Mouse (Mus musculus) lung, adult 18-20 months (tissue): ENCODE data around the gene Anks3.

Source experiments
- DNase-seq, 2 experiments: peaks; one replicate each; pipeline ENCODE4 v3.0.0; 2022; ENCODE audit warnings: mixed read lengths in 2 of 2

Anks3 gene

DNA sequence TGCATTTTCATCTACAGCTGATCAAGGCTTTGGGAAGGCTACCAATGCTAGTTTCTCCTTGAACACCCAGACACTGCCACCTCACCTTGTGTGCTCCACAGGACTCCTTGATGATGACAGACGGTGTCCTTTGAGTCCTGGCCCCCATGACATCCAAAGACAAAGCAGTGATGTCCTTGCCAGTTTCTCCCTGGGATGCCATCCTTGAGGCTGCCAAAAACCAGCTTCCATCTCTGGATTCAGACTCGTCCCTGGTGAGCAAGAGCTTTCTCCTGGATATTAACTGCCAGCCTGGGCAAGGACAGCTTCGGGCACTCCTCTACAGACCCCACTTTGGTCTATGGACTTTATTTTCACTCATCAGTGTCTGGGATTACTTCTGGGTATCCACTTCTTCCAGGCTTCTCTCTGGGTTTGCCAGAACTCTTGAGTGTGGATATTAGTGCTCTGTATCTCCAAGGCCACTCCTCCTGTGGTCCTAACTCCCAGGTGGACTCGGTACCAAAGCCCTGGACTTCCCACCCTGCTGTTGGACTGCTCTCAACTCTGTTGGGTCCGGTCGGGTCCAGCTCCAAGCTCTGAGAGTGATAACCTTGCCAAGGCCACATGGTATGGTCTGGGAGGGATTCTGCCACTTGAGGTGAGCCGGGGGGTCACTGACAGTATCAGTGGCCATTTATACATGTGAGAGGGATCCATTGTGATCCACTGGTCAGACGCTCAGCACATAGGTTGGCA, 1.6 kb upstream of the Anks3 start:
- no peak for DNase-seq

- DNase-seq, result peak in 1 of 2 experiments; percentile 28
Observed at GRCm38 (mm10) chr16:4964731-4965391, 856 bp upstream of the Anks3 start.

GRCm38 (mm10) chr16:4963346-4963745, 659 bp downstream of the Anks3 start:
- DNase-seq, result no peak

GRCm38 (mm10) chr16:4960260-4960659, 3.7 kb downstream of the Anks3 start:
- DNase-seq, result no peak

DNA sequence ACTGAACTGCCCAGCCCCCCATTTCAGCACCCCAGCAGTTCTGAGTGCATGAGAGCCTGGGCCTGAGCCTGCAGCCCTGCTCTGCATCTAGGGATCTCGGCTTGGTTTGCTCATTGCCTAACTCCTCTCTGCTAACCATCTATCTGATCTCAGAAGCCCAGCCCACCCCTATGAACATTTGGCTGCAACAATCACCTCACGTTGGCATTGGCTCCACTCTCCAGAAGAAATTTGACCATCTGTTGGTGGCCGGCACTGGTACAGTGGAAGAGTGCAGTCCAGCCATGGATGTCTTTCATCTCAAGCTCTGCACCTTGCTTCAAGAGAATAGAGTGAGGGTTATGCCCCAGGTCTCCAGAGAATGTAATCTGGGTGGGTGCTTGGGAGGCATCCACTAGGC, 6.6 kb downstream of the Anks3 start:
- no peak for DNase-seq

- DNase-seq, result no peak
Observed at GRCm38 (mm10) chr16:4956609-4957008, 7.4 kb downstream of the Anks3 start.

DNA sequence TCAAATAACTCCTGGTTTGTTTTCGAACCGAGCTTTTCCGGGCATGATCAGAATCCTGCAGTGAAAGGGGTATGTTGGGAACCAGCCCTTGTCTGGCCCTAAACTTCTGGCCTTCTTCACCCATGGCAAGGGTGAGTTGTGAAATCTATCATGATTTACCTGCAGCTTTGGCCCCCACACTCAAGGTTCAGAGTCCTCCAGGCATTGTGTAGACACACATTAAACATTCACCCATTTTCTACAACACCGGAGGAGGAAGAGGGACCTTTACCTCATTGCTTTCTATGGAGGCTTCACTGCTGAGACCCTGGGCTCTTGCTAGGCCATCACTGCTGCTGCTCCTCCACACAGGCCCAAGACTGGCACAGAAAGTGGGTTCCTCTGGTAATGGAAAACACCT, 16.6 kb downstream of the Anks3 start:
- DNase-seq, result no peak

GRCm38 (mm10) chr16:4946155-4946554, 17.9 kb downstream of the Anks3 start:
- no peak for DNase-seq

DNA sequence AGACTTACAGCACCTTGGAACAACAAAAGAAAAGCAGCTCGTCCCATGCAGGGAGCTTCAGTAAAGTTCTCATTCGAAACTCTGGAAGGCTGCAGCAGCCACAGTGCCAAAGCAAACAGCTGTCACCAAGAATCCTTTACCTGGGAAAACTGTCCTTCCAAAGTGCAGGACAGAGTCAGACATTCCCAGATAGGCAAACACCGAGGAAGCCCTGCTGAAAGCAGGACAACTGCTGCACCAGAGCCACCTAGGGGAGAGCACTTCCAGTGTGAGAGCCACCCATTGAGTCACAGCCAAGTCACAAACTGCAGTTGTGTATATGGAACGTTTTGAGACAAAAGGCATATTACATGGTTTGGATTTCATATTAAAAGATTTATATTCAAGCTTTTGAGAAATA, 18.6 kb downstream of the Anks3 start:
- DNase-seq, result no peak

- DNase-seq, result no peak
Observed at GRCm38 (mm10) chr16:4943431-4943830, 20.6 kb downstream of the Anks3 start.

- no peak for DNase-seq
Observed at GRCm38 (mm10) chr16:4942868-4943267, 21.1 kb downstream of the Anks3 start.

DNA sequence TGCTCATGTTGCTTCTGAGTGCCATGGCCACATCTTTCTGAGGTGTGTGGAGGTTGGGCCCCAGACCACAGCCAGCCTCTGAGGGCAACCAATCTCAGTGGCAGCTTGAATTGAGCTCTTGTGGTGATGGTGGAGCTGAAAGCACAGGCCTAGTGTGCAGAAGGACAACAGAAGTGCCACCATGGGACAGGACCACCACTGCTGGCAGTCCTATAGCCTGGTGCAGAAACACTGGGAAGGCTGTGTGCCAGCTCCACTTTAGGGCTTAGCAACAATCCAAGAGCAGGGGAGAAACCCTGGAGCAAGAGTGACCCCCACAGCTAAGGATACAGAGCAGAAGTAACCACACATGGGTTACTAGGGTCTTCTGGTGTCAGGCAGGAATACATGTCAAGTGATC, 23.0 kb downstream of the Anks3 start:
- DNase-seq, result no peak

- peak in 1 of 2 experiments; percentile 31 for DNase-seq
Observed at GRCm38 (mm10) chr16:4940311-4940850, 23.6 kb downstream of the Anks3 start.

DNA sequence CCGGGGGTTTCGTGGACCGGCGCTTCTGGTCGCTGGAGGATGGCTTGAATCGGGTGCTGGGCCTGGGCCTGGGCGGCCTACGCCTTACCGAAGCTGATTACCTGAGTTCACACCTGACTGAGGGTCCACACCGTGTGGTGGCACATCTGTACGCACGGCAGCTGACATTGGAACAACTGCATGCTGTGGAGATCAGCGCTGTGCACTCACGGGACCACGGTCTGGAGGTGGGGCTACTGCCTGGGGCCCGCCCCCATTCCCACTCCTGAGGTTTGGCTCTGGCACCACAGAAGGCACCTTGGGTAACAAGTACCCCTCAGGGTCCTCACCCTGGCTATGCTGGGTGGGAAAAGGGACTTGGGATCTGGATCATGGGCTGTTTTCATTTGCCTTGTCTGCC, 24.6 kb downstream of the Anks3 start:
- DNase-seq, result peak; percentile 49 to 50

DNA sequence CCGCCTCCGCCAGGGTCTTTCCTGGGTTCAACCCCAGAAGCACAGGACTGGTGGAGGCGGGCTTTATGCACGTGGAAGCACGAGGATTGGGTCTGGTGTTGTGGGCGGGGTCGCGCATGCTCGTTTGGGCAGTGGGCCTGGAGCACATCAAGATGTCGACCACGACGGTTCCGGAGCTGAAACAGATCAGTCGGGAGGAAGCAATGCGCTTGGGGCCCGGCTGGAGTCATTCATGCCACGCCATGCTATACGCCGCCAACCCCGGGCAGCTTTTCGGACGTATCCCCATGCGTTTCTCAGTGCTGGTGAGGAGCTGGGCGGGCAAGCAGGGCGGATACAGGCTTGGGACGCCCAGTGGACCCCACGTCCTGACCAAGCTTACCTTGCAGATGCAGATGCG, 25.0 kb downstream of the Anks3 start:
- peak; percentile 96 to 97 for DNase-seq

DNA sequence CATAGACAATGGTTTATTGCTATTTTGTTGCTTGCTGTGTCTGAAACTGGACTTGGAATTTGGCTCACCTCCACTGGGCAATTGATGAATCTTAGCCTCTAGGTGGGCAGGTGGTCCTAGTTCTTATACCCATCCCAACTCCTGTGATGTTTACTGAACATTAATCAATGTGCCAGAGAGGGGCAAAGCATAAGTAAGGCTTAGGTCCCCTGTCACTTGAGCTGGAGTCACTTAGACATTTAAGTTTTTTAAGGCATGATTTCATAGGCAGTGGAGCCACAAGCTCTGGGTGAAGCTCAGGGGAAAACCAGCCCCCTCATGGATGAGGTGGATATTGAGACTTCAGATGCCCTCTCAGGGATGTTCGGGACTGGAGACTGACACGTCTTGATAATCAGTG, 25.5 kb downstream of the Anks3 start, which contains the start of gene Nudt16l1:
Gene Nudt16l1 (plus strand): TSS at position 301 of the 400 bp plus-strand sequence.
- no peak for DNase-seq

DNA sequence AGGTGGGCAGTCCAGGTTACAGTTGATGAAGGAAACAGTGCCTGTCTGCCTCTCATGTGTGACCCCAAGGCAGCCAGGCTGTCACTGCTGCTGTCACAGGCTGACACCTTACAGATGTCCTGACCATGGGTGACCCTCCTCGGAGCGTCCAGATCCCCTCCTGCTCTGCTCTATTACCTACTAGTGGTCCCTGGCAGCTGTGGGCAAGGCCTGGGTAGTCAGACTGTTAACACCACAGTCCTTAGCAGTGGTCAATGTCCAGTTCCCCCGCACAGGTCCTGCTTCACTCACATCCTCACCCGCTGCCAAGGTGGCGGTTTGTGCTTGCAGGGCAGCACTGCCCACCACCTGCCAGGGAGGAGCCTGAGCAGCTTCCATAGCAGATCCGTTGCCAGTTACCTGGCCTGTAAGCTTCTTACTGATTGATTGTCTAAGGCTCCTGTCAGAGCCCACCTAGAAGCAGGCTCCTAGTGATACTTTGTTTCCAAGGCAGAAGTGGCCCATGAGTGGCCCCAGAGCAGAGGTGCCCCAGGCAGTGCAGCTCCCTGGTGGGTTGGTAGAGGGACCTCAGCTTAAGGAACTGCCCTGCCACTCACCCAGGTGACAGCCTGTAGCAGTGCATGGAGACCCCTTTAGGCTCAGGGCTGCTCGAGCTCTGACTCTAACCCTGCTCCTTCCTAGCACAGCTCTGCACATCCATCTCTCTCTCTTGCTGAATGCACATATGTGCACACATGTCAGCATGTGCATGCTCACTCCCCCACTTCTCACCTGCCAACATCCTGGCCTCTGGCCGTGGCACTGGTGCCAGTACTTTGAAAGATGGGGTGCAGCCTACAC, 26.4 kb downstream of the Anks3 start:
- no peak for DNase-seq

DNA sequence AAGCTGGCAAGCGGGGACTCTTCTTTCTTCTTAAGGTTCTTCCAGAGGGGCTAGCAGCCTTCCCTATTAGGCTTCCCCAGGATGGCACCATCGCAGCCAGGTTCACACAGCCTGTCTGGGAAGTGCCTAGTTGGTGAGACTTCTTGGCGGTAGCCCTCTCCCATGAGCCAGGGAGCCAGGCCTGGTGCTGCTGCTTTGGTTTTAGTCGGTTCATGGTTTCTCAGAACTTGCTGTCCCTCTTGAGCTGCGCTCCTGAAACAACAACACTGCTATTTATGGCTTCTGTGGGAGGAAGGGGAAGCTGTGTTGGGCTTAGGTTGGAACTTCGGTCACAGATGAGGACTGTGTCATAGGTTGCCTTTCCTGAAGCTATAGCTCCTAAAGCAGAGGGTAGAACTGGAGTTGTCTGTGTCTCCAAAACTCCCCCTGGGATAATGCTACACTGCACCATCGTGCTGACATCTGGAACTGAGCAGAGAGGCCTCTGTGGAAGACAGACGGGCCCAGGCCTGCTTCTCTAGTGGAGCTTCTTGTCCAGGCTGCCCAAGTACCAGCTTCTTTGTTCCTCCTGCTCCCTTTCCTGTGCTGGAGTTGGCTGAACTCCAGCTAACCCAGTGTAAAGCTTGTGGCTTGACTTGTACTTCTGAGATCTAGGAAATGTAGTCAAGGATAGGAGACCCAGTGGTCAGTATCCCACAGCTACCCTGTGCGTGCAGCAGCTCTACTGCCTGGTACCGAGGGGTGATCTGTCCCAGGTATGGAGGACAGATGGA, 27.9 kb downstream of the Anks3 start:
- DNase-seq, result no peak

DNA sequence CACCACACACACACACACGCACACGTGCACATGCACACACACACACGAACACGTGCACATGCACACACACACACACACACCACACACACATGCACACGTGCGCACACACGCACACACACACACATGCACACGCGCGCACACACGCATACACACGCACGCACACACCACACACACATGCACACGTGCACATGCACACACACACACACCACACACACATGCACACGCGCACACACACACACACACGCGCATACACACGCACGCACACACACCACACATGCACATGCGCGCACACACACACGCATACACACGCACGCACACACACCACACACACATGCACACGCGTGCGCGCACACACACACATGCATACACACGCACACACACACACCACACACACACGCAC, 28.6 kb downstream of the Anks3 start:
- no peak for DNase-seq

GRCm38 (mm10) chr16:4932429-4932828, 31.6 kb downstream of the Anks3 start:
- peak; percentile 18 to 31 for DNase-seq

GRCm38 (mm10) chr16:4928474-4928873, 35.5 kb downstream of the Anks3 start:
- DNase-seq, result no peak

- no peak for DNase-seq
Observed at GRCm38 (mm10) chr16:4927967-4928366, 36.0 kb downstream of the Anks3 start.
